Mouse (Mus musculus) liver, embryonic 13.5 days (tissue): ENCODE data around the gene Tmem256. TPM values are rescaled to one million over a fixed set of nuclear protein-coding genes. Genes with fewer than 3 reads are reported as not detected.

Source experiments
- ATAC-seq: fragments of 200-750 bp; cut with Nextera tagmentation; 2 replicates; pipeline ENCODE4 v1.8.0; 2017; ENCODE audit warnings: low read depth, mild to moderate bottlenecking, moderate number of reproducible peaks, moderate library complexity
- DNase-seq: peaks from one replicate; pipeline ENCODE4 v3.0.0; 2022
- H3K27ac ChIP-seq: fragments of 300-500 bp; sonication (generic); 2 replicates; pipeline ENCODE4 v1.5.1; 2015; ENCODE audit warnings: moderate library complexity, mild to moderate bottlenecking, inconsistent platforms
- H3K27me3 ChIP-seq: fragments of 300-500 bp; sonication (generic); 2 replicates; pipeline ENCODE4 v1.6.1; 2015; ENCODE audit warnings: mild to moderate bottlenecking, inconsistent platforms
- H3K36me3 ChIP-seq: fragments of 300-500 bp; sonication (generic); 2 replicates; pipeline ENCODE4 v1.6.1; 2015; ENCODE audit warnings: mild to moderate bottlenecking, inconsistent platforms
- H3K4me1 ChIP-seq: fragments of 300-500 bp; sonication (generic); replicated peaks from 2 replicates; pipeline ENCODE4 v1.6.1; 2015; ENCODE audit warnings: inconsistent platforms
- H3K4me2 ChIP-seq: fragments of 300-500 bp; sonication (generic); 2 replicates; pipeline ENCODE4 v1.6.1; 2015; ENCODE audit warnings: inconsistent platforms, mild to moderate bottlenecking, moderate library complexity
- H3K4me3 ChIP-seq: fragments of 300-500 bp; sonication (generic); replicated peaks from 2 replicates; pipeline ENCODE4 v1.5.1; 2015; ENCODE audit warnings: mild to moderate bottlenecking, inconsistent platforms
- H3K9ac ChIP-seq: fragments of 300-500 bp; sonication (generic); 2 replicates; pipeline ENCODE4 v1.6.1; 2015; ENCODE audit warnings: mild to moderate bottlenecking, inconsistent platforms
- H3K9me3 ChIP-seq: fragments of 300-500 bp; sonication (generic); replicated peaks from 2 replicates; pipeline ENCODE4 v1.6.1; 2016; ENCODE audit warnings: inconsistent platforms
- WGBS: fragments of 180-500 bp; shearing (Covaris S2); methylation state at CpG from one replicate; pipeline ENCODE4 v1.1.7; 2015; ENCODE audit not compliant: insufficient replicate concordance; 5-methylcytosine and 5-hydroxymethylcytosine counted together
- polyA plus RNA-seq: library from polyadenylated mRNA; unstranded; fragments of >200 nt; fragmentation: Nextera tagmentation; extraction: Ambion mirVana; gene quantifications from 2 replicates; pipeline ENCODE4 v1.2.1, GENCODE M21; 2015

Tmem256 gene
- polyA plus RNA-seq, 1 experiment from 2014 or later = 345 TPM

- Histone ChIP-seq H3K9ac (peak within 1 kb of the TSS; percentile 75), H3K27ac (peak within 1 kb of the TSS; percentile 85), H3K4me2 (peak within 1 kb of the TSS; percentile 97), H3K36me3 (no peaks in the 10 kb centered on the region), H3K27me3 (0 out of 2 replicates have a peak, but pooled peaks cover 4% of the 10 kb centered on the region), H3K4me1 (peaks cover 82% of the 10 kb centered on the region), H3K4me3 (peak within 1 kb of the TSS; percentile 18; the same call in 1 of the 2 replicates), H3K9me3 (no peaks in the 10 kb centered on the region)
- ATAC-seq (no peak), DNase-seq (no peak)
- WGBS = 76% methylated on average over 11 of the region's 11 CpGs
Observed at GRCm38 (mm10) chr11:69877878-69878277, 39.6 kb downstream of the Tmem256 start, which contains the start of gene Tmem95. Tmem95 (minus strand) TSS chr11:69878018.

GRCm38 (mm10) chr11:69878399-69878798 is 40.1 kb downstream of the Tmem256 start:
- H3K4me3 ChIP-seq = 0 out of 2 replicates have a peak overlapping the region, but pooled peaks have one; percentile 1
- no peaks in the 10 kb centered on the region for H3K9me3 ChIP-seq
- ATAC-seq (no peak), DNase-seq (no peak)
- peak overlapping the region; percentile 85 for H3K27ac ChIP-seq
- H3K9ac ChIP-seq = peak overlapping the region; percentile 75
- peak overlapping the region; percentile 97 for H3K4me2 ChIP-seq
- 0 out of 2 replicates have a peak, but pooled peaks cover 4% of the 10 kb centered on the region for H3K27me3 ChIP-seq
- 77% methylated on average over 3 of the region's 3 CpGs for WGBS
- H3K4me1 ChIP-seq = peaks cover 82% of the 10 kb centered on the region
- no peaks in the 10 kb centered on the region for H3K36me3 ChIP-seq

GRCm38 (mm10) chr11:69878952-69879351 is 40.6 kb downstream of the Tmem256 start:
- peak overlapping the region; percentile 66; the same call in 1 of the 2 replicates for H3K4me3 ChIP-seq
- H3K36me3 ChIP-seq = no peaks in the 10 kb centered on the region
- H3K4me2 ChIP-seq = peak overlapping the region; percentile 97
- H3K4me1 ChIP-seq = peaks cover 88% of the 10 kb centered on the region
- ATAC-seq = peak; percentile 69
- 0 out of 2 replicates have a peak, but pooled peaks cover 4% of the 10 kb centered on the region for H3K27me3 ChIP-seq
- WGBS = 25% methylated on average over 6 of the region's 6 CpGs
- H3K9me3 ChIP-seq = no peaks in the 10 kb centered on the region
- peak; percentile 55 for DNase-seq
- H3K27ac ChIP-seq = peak overlapping the region; percentile 85
- H3K9ac ChIP-seq = peak overlapping the region; percentile 75

- Histone ChIP-seq H3K9me3 (no peaks in the 10 kb centered on the region), H3K4me3 (peak overlapping the region; percentile 66), H3K36me3 (no peaks in the 10 kb centered on the region), H3K27ac (peak overlapping the region; percentile 85), H3K9ac (peak overlapping the region; percentile 75), H3K4me2 (peak overlapping the region; percentile 97), H3K27me3 (0 out of 2 replicates have a peak, but pooled peaks cover 4% of the 10 kb centered on the region), H3K4me1 (peaks cover 89% of the 10 kb centered on the region)
- 73% methylated on average over 15 of the region's 15 CpGs for WGBS
- no peak for ATAC-seq
- no peak for DNase-seq
Observed at GRCm38 (mm10) chr11:69879711-69880110, 41.4 kb downstream of the Tmem256 start.

GRCm38 (mm10) chr11:69880506-69880852 is 42.2 kb downstream of the Tmem256 start:
- WGBS = under 1% methylated on average over 18 of the region's 18 CpGs
- peaks cover 89% of the 10 kb centered on the region for H3K4me1 ChIP-seq

GRCm38 (mm10) chr11:69880853-69881603 is 42.7 kb downstream of the Tmem256 start, which contains the start of gene Kctd11:
Kctd11 (minus strand) TSS chr11:69881406.
- peaks cover 88% of the 10 kb centered on the region for H3K4me1 ChIP-seq
- H3K27ac ChIP-seq = peak within 1 kb of the TSS; percentile 85
- peak within 1 kb of the TSS; percentile 66 for H3K4me3 ChIP-seq
- 0 out of 2 replicates have a peak, but pooled peaks cover 4% of the 10 kb centered on the region for H3K27me3 ChIP-seq
- H3K4me2 ChIP-seq = peak within 1 kb of the TSS; percentile 97
- no peaks in the 10 kb centered on the region for H3K36me3 ChIP-seq
- no peaks in the 10 kb centered on the region for H3K9me3 ChIP-seq
- peak within 1 kb of the TSS; percentile 75 for H3K9ac ChIP-seq
- DNase-seq (peak; percentile 78), ATAC-seq (peak; percentile 77)
- WGBS = under 1% methylated on average over 46 of the region's 46 CpGs

More at GRCm38 (mm10) chr11:69880506-69880852, 42.2 kb downstream of the Tmem256 start:
- peak; percentile 46 for ATAC-seq
- Histone ChIP-seq H3K4me2 (peak overlapping the region; percentile 97), H3K27me3 (0 out of 2 replicates have a peak, but pooled peaks cover 4% of the 10 kb centered on the region), H3K9me3 (no peaks in the 10 kb centered on the region), H3K36me3 (no peaks in the 10 kb centered on the region), H3K9ac (peak overlapping the region; percentile 75), H3K4me3 (peak overlapping the region; percentile 66), H3K27ac (peak overlapping the region; percentile 85)
- DNase-seq = peak; percentile 72

GRCm38 (mm10) chr11:69881787-69882670 is 43.7 kb downstream of the Tmem256 start:
- H3K4me3 ChIP-seq = peak overlapping the region; percentile 66
- no peaks in the 10 kb centered on the region for H3K9me3 ChIP-seq
- ATAC-seq = no peak
- 69% methylated on average over 21 of the region's 21 CpGs for WGBS
- H3K4me1 ChIP-seq = peaks cover 88% of the 10 kb centered on the region
- no peaks in the 10 kb centered on the region for H3K36me3 ChIP-seq
- peak overlapping the region; percentile 75 for H3K9ac ChIP-seq
- H3K27me3 ChIP-seq = 0 out of 2 replicates have a peak, but pooled peaks cover 4% of the 10 kb centered on the region
- peak overlapping the region; percentile 97 for H3K4me2 ChIP-seq
- H3K27ac ChIP-seq = peak overlapping the region; percentile 85
- no peak for DNase-seq

GRCm38 (mm10) chr11:69883066-69883465 is 44.8 kb downstream of the Tmem256 start:
- DNase-seq (no peak), ATAC-seq (no peak)
- H3K36me3 ChIP-seq = no peaks in the 10 kb centered on the region
- H3K9ac ChIP-seq = no peak overlapping the region
- H3K4me2 ChIP-seq = no peak overlapping the region
- peaks cover 88% of the 10 kb centered on the region for H3K4me1 ChIP-seq
- no peak overlapping the region for H3K27ac ChIP-seq
- 0 out of 2 replicates have a peak, but pooled peaks cover 4% of the 10 kb centered on the region for H3K27me3 ChIP-seq
- H3K9me3 ChIP-seq = no peaks in the 10 kb centered on the region
- H3K4me3 ChIP-seq = no peak overlapping the region
- 63% methylated on average over 4 of the region's 4 CpGs for WGBS

GRCm38 (mm10) chr11:69883527-69884151 is 45.3 kb downstream of the Tmem256 start:
- Histone ChIP-seq H3K4me1 (peaks cover 87% of the 10 kb centered on the region), H3K27me3 (0 out of 2 replicates have a peak, but pooled peaks cover 4% of the 10 kb centered on the region), H3K36me3 (no peaks in the 10 kb centered on the region), H3K4me2 (no peak overlapping the region), H3K4me3 (no peak overlapping the region), H3K27ac (no peak overlapping the region), H3K9me3 (no peaks in the 10 kb centered on the region), H3K9ac (no peak overlapping the region)
- ATAC-seq (no peak), DNase-seq (no peak)
- 79% methylated on average over 8 of the region's 8 CpGs for WGBS

GRCm38 (mm10) chr11:69884240-69884639 is 45.9 kb downstream of the Tmem256 start:
- no peak for ATAC-seq

More at GRCm38 (mm10) chr11:69884240-69884639, 45.9 kb downstream of the Tmem256 start:
- no peak for DNase-seq
- H3K9ac ChIP-seq = 0 out of 2 replicates have a peak overlapping the region, but pooled peaks have one; percentile 20
- H3K4me2 ChIP-seq = no peak overlapping the region
- no peaks in the 10 kb centered on the region for H3K36me3 ChIP-seq
- 0 out of 2 replicates have a peak, but pooled peaks cover 4% of the 10 kb centered on the region for H3K27me3 ChIP-seq
- peak overlapping the region; percentile 56 for H3K27ac ChIP-seq
- H3K4me1 ChIP-seq = peaks cover 81% of the 10 kb centered on the region
- no peaks in the 10 kb centered on the region for H3K9me3 ChIP-seq
- 70% methylated on average over 9 of the region's 9 CpGs for WGBS
- no peak overlapping the region for H3K4me3 ChIP-seq
